Mouse (Mus musculus): ENCODE results near the gene Prrt2.

The Prrt2 gene

DNA sequence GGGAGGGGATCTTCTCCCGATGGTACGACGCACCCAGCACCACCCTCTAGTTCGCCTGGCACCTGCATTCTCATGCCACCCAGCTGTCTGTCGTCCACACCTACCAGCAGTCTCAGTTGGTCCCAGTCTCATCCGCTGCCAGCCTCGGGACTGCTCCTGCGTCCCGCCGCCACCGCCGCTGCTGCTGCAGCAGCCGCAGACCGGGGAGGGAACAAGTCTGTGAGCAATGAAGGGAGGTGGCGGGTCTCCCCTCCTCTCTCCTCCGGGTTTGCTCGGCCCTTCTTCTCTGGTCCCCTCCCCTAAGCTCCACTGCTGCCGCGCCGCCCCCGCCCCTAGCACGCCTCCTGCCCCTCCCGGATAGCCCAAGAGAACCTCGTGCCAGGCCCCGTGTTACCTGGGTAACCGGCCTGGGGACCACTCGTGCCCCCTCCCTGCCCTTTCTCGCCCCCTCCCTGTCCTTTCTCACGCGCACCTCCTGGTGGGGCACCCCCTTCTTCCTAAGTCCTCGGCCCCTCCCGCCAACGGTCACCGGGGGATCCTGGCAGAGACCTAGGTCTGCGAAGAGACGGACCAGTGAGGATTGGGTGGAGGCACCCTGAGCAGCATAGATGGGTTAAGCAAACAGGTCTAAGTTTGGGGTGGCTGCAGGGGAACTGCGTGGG, at the start of gene Prrt2, which contains the start of gene Gm42742:
Gene Prrt2, minus strand, starts transcription at position 311 of the 662 bp plus-strand sequence.
Gene Gm42742, minus strand, starts transcription at position 197 of the 662 bp plus-strand sequence.
- peak; percentile 47 for DNase-seq (ENCODE audit: low read depth, low spot score)

DNA sequence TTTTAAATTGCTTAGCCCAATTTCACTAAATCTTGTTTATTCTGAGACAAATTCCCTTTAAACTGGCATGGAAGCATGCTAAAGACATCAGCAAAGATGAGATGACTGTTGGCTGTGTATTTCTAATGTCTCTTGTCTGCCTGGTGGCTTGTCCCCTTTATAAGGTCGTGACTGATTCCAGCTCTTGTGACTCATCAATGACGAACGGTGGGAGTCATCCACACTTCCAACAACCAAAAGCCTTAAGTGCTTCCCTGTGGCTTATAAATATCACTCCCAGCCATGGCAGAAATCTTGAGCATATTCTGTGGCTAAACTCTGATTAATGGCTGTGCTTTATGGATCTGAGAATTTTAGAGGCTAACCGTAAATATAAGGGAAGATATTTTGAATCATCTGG, 45.3 kb upstream of the Prrt2 start:
- DNase-seq (ENCODE audit: low read depth, low spot score) = no peak

DNA sequence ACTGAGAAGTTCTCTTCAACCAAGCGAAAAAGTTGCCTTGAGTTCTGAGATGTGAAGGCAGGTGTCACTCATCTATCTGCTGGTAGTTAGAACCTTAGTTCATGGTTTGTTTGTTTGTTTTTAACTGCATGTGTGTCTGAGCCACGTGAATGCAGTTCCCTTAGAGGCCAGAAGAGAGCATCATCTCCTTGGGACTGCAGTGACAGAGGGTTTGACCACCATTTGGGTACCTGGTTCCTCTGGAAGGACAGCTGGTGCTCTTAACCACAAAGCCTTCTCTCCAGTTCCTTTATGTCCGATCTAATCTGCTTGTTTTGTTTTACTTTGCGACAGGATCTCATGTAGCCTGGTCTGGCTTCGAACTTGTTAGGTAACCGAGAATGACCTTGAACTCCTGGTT, 44.5 kb upstream of the Prrt2 start:
- DNase-seq (ENCODE audit: low read depth, low spot score) = no peak

GRCm38 (mm10) chr7:127055026-127055585, 34.1 kb upstream of the Prrt2 start:
- no peak for DNase-seq (ENCODE audit: low read depth, low spot score)

DNA sequence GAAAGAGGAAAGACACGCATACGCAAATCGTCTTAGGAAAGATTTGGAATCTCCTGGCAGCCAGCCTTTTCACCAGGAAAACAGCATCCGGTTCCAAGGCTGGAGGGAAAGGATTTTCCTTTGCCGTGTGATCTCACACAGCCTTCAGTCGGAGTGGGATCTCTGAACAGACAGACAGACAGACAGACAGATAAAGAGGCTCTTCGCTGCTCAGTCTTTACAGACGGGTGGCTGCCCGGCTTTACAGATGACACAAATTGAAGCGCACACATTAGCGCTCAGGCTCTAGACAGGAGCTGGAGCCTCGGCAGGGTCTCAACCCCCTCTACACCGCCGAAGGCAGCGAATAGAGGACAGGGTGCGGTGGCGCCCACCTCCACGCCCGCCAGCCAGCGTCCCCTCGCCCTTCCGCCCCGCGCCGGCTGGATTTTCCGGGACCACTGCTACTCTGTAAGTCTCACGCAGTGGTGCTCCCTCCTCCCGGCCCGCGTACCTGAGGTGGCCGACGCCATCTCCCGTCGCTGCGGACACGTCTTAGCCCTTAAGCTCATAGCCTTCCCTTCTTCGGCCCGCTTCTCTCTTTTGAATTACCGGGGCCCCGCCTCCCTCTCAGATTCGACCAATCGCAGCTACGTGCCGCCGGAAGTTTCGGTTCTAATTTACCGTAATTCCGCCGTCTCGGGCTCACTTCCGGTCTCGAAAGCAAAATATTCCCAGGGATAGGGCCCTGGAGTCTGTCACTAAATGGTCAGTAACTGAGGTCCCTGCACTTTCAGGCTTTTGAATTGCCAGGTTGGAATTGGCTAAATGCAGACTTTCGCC, 21.1 kb upstream of the Prrt2 start, which contains the start of gene Kif22:
Gene Kif22, minus strand, starts transcription at position 621 of the 822 bp plus-strand sequence.
- peak; percentile 84 for DNase-seq (ENCODE audit: low read depth, low spot score)

DNA sequence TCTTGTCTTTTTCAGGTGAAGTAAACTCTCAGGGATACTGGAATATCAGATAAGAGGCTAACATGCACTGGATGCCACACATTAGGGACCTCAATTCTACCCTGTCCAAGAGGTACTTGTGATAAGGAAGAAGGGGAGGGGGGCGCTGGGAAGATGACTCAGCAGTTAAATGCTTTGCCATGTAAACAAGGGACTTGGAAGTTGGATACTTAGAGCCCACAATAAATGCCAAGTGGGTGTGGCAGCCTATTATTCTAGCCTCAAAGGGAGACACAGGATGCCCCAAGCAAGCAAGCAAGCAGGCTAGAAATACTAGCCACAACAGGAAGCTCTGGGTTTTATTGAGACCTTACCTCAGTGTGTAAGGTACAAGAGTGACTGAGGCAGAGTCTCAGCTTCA, 10.2 kb upstream of the Prrt2 start:
- DNase-seq (ENCODE audit: low read depth, low spot score) = peak; percentile 66

- DNase-seq (ENCODE audit: low read depth, low spot score) = no peak
These were observed 9.2 kb upstream of the Prrt2 start for GRCm38 (mm10) chr7:127030172-127030571.

- no peak for DNase-seq (ENCODE audit: low read depth, low spot score)
These were observed 6.9 kb upstream of the Prrt2 start for GRCm38 (mm10) chr7:127027885-127028284.

DNA sequence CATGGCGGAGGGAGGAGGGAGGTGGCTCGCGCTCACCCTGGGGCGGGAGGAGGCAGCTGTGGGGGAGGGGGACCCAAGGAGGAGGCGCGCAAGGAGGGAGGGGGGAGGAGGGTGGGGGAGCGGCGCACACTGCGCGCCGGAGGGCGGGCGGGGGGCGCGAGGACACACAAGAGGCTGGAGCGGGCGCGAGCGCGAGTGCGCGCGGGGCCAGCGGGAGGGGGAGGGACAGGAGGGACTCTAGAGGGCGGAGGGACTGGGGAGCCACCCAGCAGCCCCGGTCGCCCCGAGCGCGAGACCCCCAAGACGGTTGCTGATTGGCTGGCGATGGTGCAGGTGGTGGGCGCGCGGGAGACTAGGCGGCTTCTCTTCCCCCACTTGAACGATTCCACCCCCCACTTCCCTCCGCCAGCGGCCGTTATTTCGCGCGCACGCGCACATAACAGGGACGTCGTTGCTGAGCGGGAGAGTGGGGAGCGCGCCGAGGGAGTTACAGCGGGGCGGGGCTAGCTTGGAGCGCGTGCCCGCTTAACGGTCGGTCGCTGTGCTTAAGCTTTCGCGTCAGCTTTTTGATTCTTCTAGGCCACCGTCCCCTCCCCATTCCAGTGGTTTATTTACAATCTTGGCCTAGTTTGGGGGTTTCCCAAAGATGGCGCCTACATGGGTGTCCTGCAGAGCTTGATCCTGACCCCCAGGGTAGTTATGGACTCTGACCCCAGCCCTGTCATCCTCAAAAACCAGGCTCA, 6.1 kb upstream of the Prrt2 start, which contains the start of gene Maz:
Gene Maz, minus strand, starts transcription at position 54 of the 743 bp plus-strand sequence.
- peak; percentile 99 for DNase-seq (ENCODE audit: low read depth, low spot score)

- DNase-seq (ENCODE audit: low read depth, low spot score) = no peak
These were observed 5.6 kb upstream of the Prrt2 start for GRCm38 (mm10) chr7:127026616-127026983.

GRCm38 (mm10) chr7:127026161-127026600, 5.2 kb upstream of the Prrt2 start:
- DNase-seq (ENCODE audit: low read depth, low spot score) = peak; percentile 83

DNA sequence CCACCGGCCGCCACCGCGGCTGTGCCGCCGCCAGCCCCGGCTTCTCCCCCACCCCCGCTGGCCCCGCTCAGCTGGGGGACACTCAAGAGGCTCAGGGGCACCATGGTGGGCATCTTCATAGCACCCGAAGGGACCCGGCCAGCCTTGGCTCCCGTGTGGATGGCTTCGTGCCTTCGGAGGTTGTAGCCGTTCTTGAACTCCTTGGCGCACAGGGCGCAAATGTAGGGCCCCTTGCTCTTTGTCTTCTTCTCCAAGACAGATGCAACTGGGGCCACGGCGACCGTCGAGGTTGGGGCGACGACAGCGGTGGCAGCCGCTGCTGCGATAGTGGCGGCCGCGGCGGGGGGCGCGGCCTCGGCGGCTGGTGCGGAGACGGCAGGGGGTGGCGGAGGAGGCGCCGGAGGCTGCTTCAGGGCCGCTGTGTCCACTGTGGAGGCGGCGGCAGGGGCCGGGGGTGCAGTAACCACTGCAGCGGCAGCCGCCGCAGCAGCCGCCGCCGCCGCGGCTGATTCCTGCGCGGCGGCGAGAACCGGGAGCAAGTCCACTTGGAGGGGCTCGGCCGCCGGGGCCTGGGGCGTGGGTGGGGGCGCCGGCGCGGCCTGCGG, 4.6 kb upstream of the Prrt2 start:
- no peak for DNase-seq (ENCODE audit: low read depth, low spot score)

GRCm38 (mm10) chr7:127024755-127025555, 3.9 kb upstream of the Prrt2 start:
- peak; percentile 81 for DNase-seq (ENCODE audit: low read depth, low spot score)

- DNase-seq (ENCODE audit: low read depth, low spot score) = no peak
These were observed 3.1 kb upstream of the Prrt2 start for GRCm38 (mm10) chr7:127023896-127024690.

- no peak for DNase-seq (ENCODE audit: low read depth, low spot score)
These were observed 2.3 kb upstream of the Prrt2 start for GRCm38 (mm10) chr7:127023272-127023691.

- no peak for DNase-seq (ENCODE audit: low read depth, low spot score)
These were observed 1.7 kb upstream of the Prrt2 start for GRCm38 (mm10) chr7:127022528-127023271.

GRCm38 (mm10) chr7:127021563-127022527, 834 bp upstream of the Prrt2 start:
- peak; percentile 54 for DNase-seq (ENCODE audit: low read depth, low spot score)

DNA sequence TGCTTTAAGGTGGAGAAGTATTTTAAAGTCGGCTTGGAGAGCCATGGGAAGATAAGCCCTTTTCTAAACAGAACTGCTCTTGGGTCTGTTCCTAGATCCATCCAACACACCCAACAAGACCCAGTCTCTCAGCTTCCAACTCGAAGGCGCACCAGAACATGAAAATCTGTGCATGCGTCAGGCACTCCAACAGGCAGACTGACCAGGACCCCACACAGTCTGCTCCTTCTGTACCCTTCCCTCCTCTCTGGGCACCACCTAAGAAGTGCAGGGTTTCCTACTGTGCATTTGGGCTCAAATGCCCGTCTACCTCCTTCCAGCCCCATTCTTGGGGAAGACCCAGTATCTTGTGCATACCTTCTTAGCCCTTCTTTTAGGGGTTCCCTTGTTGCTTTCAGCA, 520 bp downstream of the Prrt2 start:
- no peak for DNase-seq (ENCODE audit: low read depth, low spot score)
